Mouse (Mus musculus): ENCODE data around the gene Gabrr3. TPM values are rescaled to one million over a fixed set of nuclear protein-coding genes. Genes with fewer than 3 reads are reported as not detected.
"Not testable (repeated sequence)": the region's sequence is repeated elsewhere in the genome, so short reads cannot be mapped to it uniquely, and the experiment has no call there.

Gene Gabrr3
- polyA plus RNA-seq, 1 experiment from 2014 or later: 0.03 TPM

DNA sequence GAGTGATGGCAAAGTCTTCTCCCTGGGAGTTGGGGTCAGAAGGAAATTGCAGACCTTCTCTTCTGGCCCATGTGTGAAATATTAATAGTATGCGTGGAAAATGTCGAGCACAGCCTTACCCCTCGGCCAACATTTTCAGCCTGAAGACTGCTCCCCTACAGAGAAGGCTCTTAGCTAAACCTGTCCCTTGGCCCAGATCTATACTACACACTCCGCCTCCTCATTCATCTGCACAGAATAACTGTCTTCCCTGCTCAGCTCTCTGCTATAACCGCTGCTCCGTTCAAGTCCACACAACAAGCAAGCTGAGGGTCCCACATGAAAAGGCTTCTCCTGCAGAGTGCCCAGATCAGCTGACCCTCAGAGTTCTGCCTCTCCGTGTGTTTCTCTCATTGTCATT, 20.8 kb downstream of the Gabrr3 start:
- no peak overlapping the region for H3K4me3 ChIP-seq (replicated peaks)
- H3K4me2 ChIP-seq (replicated peaks): no peak overlapping the region
- H3K27me3 ChIP-seq (replicated peaks): no peaks in the 10 kb centered on the region
- no peaks in the 10 kb centered on the region for H3K36me3 ChIP-seq
- H3K4me1 ChIP-seq (replicated peaks): no peaks in the 10 kb centered on the region
- H3K9ac ChIP-seq: no peak overlapping the region
- no peak for ATAC-seq
- WGBS: 75% methylated on average over 7 of the region's 7 CpGs
- no peaks in the 10 kb centered on the region for H3K9me3 ChIP-seq
- H3K27ac ChIP-seq: no peak overlapping the region

DNA sequence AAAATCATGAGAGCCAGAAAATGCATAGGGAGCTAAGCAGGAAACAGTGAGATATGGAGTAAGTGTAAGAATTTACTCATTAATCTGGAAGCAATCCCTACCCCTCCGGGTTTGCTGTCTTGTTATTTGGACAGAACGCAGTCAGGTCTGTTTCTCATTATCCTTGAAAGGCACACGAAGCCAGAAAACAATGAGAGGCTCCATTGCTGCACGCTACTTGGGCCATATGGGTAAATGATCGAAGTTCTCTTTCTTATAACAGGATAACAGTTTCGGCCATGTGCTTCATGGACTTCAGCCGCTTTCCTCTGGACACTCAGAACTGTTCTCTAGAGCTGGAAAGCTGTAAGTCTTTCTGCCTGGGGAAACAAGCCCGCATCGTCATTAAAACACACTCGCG, 26.0 kb downstream of the Gabrr3 start:
- no peaks in the 10 kb centered on the region for H3K36me3 ChIP-seq
- H3K4me2 ChIP-seq (replicated peaks): no peak overlapping the region
- ATAC-seq: no peak
- no peak overlapping the region for H3K9ac ChIP-seq
- H3K4me3 ChIP-seq (replicated peaks): no peak overlapping the region
- no peaks in the 10 kb centered on the region for H3K4me1 ChIP-seq (replicated peaks)
- H3K27me3 ChIP-seq (replicated peaks): no peaks in the 10 kb centered on the region
- no peak overlapping the region for H3K27ac ChIP-seq
- H3K9me3 ChIP-seq: no peaks in the 10 kb centered on the region
- WGBS: 64% methylated on average over 11 of the region's 11 CpGs

DNA sequence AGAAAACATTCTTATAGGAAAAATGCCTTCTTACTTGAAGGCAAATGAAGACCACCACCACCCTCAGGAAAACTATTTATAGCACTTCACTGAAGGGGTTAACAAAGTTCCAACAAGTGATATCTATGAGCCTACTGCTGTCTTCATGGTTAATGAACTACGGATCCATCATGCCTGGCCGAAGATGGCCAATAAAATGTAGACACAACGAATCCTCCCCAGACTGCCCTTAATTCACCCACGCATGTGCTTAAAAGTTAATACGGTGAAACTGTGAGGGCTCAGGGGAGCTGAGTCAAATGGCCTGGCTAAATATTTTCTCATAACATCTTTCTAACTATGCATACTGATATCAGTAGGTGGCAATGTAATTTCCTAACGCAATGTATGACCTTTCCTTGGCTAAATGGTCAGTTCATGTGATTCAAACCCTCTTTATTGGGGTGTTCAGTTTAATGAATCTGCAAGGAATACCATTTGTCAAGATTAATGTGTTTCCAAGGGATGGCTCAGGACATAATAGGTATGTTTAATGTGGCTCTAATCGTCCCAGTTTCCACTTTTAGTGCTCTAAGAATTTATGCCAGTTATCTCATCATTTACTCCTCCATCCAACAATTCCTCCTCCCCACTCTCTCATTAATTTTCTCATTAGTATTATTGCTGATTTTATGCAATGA, 37.9 kb downstream of the Gabrr3 start:
- Histone ChIP-seq H3K9ac (no peak overlapping the region), H3K36me3 (no peaks in the 10 kb centered on the region), H3K4me1 (replicated peaks) (no peaks in the 10 kb centered on the region), H3K9me3 (no peaks in the 10 kb centered on the region), H3K4me3 (replicated peaks) (no peak overlapping the region), H3K27ac (no peak overlapping the region), H3K4me2 (replicated peaks) (no peak overlapping the region), H3K27me3 (replicated peaks) (no peaks in the 10 kb centered on the region)
- WGBS: 81% methylated on average over 7 of the region's 7 CpGs
- no peak for ATAC-seq

DNA sequence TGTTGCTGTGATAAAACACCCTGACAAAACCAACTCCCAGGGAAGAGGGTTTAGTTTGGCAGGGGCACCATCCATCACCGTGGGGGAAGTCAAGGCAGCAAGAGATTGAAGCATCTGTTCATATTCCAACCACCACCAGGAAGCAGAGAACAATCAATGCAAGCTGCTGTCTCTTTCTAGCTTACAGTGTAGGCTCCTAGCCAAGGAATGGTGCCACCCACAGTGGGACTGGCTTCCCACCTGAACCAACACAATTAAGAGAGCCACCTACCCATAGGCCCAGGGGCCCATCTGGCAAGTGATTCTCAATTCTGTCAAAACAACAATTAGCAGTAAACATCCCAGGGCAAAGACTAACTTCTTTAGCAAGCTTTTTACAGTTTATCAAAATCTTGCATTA, 41.0 kb downstream of the Gabrr3 start:
- no peak overlapping the region for H3K9ac ChIP-seq
- H3K36me3 ChIP-seq: no peaks in the 10 kb centered on the region
- H3K9me3 ChIP-seq: no peaks in the 10 kb centered on the region
- no peak overlapping the region for H3K4me2 ChIP-seq (replicated peaks)
- H3K27me3 ChIP-seq (replicated peaks): no peaks in the 10 kb centered on the region
- H3K4me3 ChIP-seq (replicated peaks): no peak overlapping the region
- H3K27ac ChIP-seq: no peak overlapping the region
- 90% methylated on average over 1 of the region's 1 CpGs for WGBS
- no peak for ATAC-seq
- H3K4me1 ChIP-seq (replicated peaks): no peaks in the 10 kb centered on the region

DNA sequence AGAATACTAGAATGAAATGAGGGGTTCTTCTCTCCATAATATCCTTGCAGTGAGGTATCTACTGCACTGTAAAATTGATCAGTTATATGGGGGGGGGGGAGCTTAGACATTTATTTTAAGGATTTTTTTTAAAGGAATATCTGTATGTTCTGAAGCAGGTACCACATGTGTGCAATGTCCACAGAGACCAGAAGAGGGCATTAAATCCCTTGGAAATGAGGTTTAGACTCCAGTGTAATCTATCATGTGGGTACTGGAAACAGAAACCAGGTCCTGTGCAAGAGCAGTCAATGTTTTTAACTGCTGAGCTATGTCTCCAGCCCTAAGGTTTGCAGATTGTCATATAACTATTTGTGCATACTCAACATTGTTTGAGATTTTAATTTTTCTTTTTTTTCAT, 42.0 kb downstream of the Gabrr3 start:
- no peaks in the 10 kb centered on the region for H3K27me3 ChIP-seq (replicated peaks)
- no peaks in the 10 kb centered on the region for H3K4me1 ChIP-seq (replicated peaks)
- no peak for ATAC-seq
- no peaks in the 10 kb centered on the region for H3K36me3 ChIP-seq
- no peak overlapping the region for H3K9ac ChIP-seq
- H3K4me2 ChIP-seq (replicated peaks): no peak overlapping the region
- H3K27ac ChIP-seq: no peak overlapping the region
- no peaks in the 10 kb centered on the region for H3K9me3 ChIP-seq
- no peak overlapping the region for H3K4me3 ChIP-seq (replicated peaks)

DNA sequence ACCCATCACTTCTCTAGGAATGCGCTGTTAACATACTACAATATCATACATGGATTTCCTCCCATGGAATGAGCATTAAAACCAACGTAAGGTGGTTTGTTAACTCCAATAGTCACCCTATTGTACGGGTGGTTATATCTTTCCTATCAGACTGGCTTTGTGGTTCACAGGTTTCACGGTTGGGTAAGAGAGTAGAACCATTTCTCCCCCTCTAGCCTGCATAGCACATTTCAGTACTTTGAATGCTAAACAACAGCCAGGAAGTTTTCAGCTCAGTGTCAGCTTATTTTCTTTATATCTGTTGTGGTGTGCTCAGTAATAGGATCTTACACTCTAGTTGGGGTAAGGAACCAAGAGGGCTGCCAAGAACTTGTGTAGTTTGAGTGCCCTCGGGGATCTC, 44.7 kb downstream of the Gabrr3 start:
- 86% methylated on average over 5 of the region's 5 CpGs for WGBS
- Histone ChIP-seq H3K9ac (no peak overlapping the region), H3K9me3 (no peaks in the 10 kb centered on the region), H3K36me3 (no peaks in the 10 kb centered on the region), H3K4me2 (replicated peaks) (no peak overlapping the region), H3K4me3 (replicated peaks) (no peak overlapping the region), H3K27me3 (replicated peaks) (no peaks in the 10 kb centered on the region), H3K4me1 (replicated peaks) (no peaks in the 10 kb centered on the region), H3K27ac (no peak overlapping the region)
- no peak for ATAC-seq

DNA sequence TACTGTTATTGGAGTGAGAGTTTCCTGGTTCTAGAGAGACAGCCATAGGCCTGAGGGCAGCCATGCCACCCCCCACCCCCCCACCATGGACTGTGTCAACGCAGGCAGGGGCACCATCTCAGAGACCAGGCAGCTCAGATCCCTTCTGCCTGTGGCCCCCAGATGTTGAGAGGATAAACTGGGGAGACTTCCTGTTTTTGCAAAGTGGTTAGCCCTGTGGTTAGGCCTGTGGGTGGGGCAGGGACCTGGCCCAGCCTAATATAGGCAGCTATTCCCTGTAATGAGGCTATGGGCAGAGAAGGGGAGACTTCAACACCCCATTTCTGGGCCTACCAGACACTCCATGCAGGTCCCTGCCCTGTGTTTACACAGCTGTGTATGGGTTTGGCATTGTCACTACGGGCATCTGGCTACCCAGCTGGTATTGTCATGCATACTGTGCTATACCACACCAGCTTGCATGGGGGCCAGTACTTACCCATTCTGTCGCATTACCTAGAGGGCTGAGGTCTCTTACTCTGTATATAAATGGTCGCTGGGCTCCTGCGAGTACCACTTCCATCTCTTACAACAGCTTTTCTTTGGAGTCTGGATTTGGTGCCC, 52.2 kb downstream of the Gabrr3 start:
- not testable (repeated sequence) for H3K4me2 ChIP-seq (replicated peaks); ATAC-seq; H3K4me3 ChIP-seq (replicated peaks); H3K36me3 ChIP-seq; H3K27me3 ChIP-seq (replicated peaks); H3K27ac ChIP-seq; H3K9ac ChIP-seq; H3K4me1 ChIP-seq (replicated peaks); H3K9me3 ChIP-seq
- 82% methylated on average over 5 of the region's 5 CpGs for WGBS

DNA sequence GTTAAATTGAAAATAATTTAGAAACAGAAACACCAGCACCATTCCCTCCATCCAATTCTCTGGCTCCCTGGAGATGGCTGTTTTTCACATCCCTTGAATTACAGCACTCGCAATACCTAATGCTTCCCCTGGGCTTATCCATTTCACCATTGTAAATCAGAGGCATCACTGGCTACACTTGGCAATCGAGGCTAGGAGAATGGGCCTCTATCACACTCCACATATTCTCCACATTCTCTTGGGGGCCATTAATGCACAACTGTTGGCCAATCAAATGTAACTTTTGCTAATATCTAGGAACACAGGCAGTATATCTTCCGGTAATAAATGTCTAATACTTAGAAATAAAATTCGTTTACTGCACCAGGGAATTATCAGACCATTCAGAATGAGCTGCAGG, 56.4 kb downstream of the Gabrr3 start:
- no peak for ATAC-seq
- H3K4me2 ChIP-seq (replicated peaks): no peak overlapping the region
- no peaks in the 10 kb centered on the region for H3K9me3 ChIP-seq
- no peaks in the 10 kb centered on the region for H3K4me1 ChIP-seq (replicated peaks)
- H3K4me3 ChIP-seq (replicated peaks): no peak overlapping the region
- H3K9ac ChIP-seq: no peak overlapping the region
- no peak overlapping the region for H3K27ac ChIP-seq
- no peaks in the 10 kb centered on the region for H3K36me3 ChIP-seq
- WGBS: 74% methylated on average over 4 of the region's 4 CpGs
- no peaks in the 10 kb centered on the region for H3K27me3 ChIP-seq (replicated peaks)

DNA sequence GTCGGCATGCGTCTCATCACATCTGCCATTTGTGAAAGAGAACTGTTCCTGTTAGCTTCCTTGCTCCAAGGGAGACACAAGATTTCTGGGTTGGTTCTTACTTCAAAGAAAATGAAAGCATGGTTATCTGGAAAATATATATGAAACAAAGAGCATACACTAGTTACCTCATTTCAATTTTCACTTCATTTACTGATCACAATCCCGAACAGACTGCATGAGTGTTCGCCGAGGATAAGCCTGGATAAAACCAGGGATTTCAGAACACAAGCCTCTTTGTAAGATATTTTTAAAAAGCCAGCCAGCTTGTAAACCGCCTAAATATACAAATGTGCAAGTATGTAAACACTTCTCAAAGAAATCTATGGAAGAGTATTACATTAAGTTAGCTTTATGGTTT, 56.8 kb downstream of the Gabrr3 start:
- H3K4me1 ChIP-seq (replicated peaks): no peaks in the 10 kb centered on the region
- H3K27ac ChIP-seq: no peak overlapping the region
- 83% methylated on average over 6 of the region's 6 CpGs for WGBS
- H3K4me3 ChIP-seq (replicated peaks): no peak overlapping the region
- H3K36me3 ChIP-seq: no peaks in the 10 kb centered on the region
- no peaks in the 10 kb centered on the region for H3K27me3 ChIP-seq (replicated peaks)
- H3K9ac ChIP-seq: no peak overlapping the region
- no peak for ATAC-seq
- no peaks in the 10 kb centered on the region for H3K9me3 ChIP-seq
- H3K4me2 ChIP-seq (replicated peaks): no peak overlapping the region

DNA sequence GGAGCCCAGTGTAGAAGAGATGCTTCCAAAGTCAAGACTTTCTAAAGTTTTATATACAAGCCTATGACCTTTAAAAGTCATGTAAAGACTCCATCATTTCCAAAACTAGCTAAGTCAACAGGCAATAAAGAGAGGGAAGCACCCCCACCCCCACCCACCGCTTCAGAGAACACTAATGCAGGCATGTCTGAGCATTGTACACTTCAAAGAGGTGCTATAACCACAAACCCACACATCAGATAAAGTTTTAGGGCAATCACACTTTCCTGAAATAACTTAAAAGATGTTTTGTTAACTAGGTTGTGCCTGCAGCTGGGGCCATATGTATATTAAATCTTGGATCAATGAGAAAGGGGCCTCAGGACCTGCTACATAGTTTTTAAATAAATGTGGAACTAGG, 62.7 kb downstream of the Gabrr3 start:
- H3K36me3 ChIP-seq: no peaks in the 10 kb centered on the region

DNA sequence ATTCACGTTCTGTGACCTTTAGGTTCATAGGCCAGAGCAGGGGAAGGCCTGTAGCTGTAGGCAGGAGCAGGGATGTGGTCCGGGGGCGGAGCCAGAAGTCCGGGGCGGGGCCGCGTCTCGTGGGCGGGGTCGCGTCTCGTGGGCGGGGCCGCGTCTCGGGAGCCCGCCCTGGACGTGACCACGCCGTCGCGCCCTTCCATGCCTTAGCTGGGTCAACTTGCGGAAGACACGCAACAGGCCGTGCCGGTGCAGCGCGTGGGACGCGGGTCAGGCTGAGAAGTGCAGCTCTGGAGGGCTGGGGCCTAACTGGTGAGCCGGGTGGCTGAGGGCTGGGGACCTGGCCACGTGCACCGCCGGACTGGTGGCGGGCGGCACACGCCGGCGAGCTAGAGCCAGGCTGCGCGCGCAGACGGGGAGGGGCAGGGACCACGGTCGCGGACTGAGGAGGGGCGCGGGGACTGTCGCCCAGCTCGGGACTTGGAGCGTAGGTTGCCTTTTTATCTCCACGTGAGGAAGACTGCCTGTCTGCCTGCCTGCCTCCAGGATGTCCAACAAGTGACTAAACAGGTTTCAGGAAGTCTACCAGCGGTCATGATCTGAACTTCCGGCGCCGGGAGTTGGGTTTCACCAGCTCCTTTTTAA, 64.6 kb downstream of the Gabrr3 start, which contains the start of gene Riox2:
TSS of gene Riox2 (plus strand) at position 139 of the 642 bp plus-strand sequence.
- WGBS: 1% methylated on average over 55 of the region's 56 CpGs

More for the DNA sequence above, 62.7 kb downstream of the Gabrr3 start:
- H3K4me1 ChIP-seq (replicated peaks): no peaks in the 10 kb centered on the region
- ATAC-seq: no peak
- no peak overlapping the region for H3K9ac ChIP-seq
- 79% methylated on average over 1 of the region's 1 CpGs for WGBS
- no peak overlapping the region for H3K27ac ChIP-seq
- H3K4me2 ChIP-seq (replicated peaks): no peak overlapping the region
- no peak overlapping the region for H3K4me3 ChIP-seq (replicated peaks)
- H3K27me3 ChIP-seq (replicated peaks): no peaks in the 10 kb centered on the region
- no peaks in the 10 kb centered on the region for H3K9me3 ChIP-seq

DNA sequence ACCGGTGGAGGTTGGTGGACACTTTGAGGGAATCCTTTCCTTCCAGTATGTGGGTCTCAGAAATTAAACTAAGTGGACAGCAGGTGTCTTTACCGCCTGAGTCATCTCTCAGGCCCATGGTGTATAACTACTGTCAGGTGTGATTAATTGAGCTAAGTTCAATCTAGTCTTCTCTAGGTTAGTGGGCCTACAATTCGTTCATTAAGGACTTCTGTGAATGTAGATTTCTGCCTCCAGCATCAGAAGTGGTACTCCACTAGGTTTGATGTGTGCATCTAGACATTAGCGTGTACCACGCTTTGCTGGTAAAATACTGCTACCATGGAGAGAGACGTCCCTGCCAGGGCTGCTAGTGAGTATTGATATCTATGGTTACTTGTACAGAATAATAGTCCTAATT, 65.4 kb downstream of the Gabrr3 start:
- no peaks in the 10 kb centered on the region for H3K27me3 ChIP-seq (replicated peaks)
- peaks cover 3% of the 10 kb centered on the region; the same call in 1 of the 2 replicates for H3K36me3 ChIP-seq
- 42% methylated on average over 6 of the region's 6 CpGs for WGBS
- no peaks in the 10 kb centered on the region for H3K9me3 ChIP-seq
- H3K4me1 ChIP-seq (replicated peaks): no peaks in the 10 kb centered on the region
- ATAC-seq: 0 out of 2 replicates have a peak, but pooled peaks have one; percentile 9
- peak overlapping the region; percentile 73 for H3K4me3 ChIP-seq (replicated peaks)
- H3K9ac ChIP-seq: peak overlapping the region; percentile 69; the same call in 1 of the 2 replicates
- H3K27ac ChIP-seq: no peak overlapping the region
- peak overlapping the region; percentile 71 for H3K4me2 ChIP-seq (replicated peaks)

More for the DNA sequence above, 64.6 kb downstream of the Gabrr3 start, which contains the start of gene Riox2:
- Histone ChIP-seq H3K9me3 (no peaks in the 10 kb centered on the region), H3K27ac (peak within 1 kb of the TSS; percentile 66), H3K4me3 (replicated peaks) (peak within 1 kb of the TSS; percentile 73), H3K4me1 (replicated peaks) (no peaks in the 10 kb centered on the region), H3K9ac (peak within 1 kb of the TSS; percentile 69), H3K36me3 (no peaks in the 10 kb centered on the region; the same call in 1 of the 2 replicates), H3K4me2 (replicated peaks) (peak within 1 kb of the TSS; percentile 71), H3K27me3 (replicated peaks) (no peaks in the 10 kb centered on the region)
- peak; percentile 97 for ATAC-seq

Data from intestine, embryonic 15.5 days (tissue).